Mouse (Mus musculus): ENCODE results near the gene Atp5mpl. TPM values are rescaled to one million over a fixed set of nuclear protein-coding genes. Genes with fewer than 3 reads are reported as not detected.

Gene Atp5mpl
- total RNA-seq, 2 experiments from 2014 or later, result 357 to 419 TPM

- DNase-seq, result no peak
These were observed 55.0 kb downstream of the Atp5mpl start for GRCm38 (mm10) chr12:111911796-111912195.

Other genes with a start within 250 kb of the Atp5mpl start
- 100 to 1,000 TPM; 672 to 713 TPM for gene Klc1, start 208.1 kb downstream of the Atp5mpl start, total RNA-seq (2021)
- 1 to 10 TPM; 3.4 to 4.5 TPM for gene Xrcc3, start 153.1 kb downstream of the Atp5mpl start, total RNA-seq (2021)
- 10 to 100 TPM; 20.8 to 25.4 TPM for gene Zfyve21, start 152.8 kb downstream of the Atp5mpl start, total RNA-seq (2021)
- gene Ppp1r13b, start 58.9 kb downstream of the Atp5mpl start, total RNA-seq (2021), result 100 to 1,000 TPM in 1 of 2 experiments, 10 to 100 TPM in 1; 92.0 to 104 TPM
- gene Tdrd9, start 4.6 kb upstream of the Atp5mpl start, total RNA-seq (2021), result under 1 TPM; 0.30 to 0.33 TPM
- gene Rd3l, start 14.3 kb upstream of the Atp5mpl start, total RNA-seq (2021), result not detected
- 1 to 10 TPM; 1.8 to 2.2 TPM for gene Aspg, start 139.7 kb upstream of the Atp5mpl start, total RNA-seq (2021)
- 1 to 10 TPM; 4.4 to 4.5 TPM for gene Kif26a, start 179.2 kb upstream of the Atp5mpl start, total RNA-seq (2021)